Mouse (Mus musculus): ENCODE data around the gene Gorab. TPM values are rescaled to one million over a fixed set of nuclear protein-coding genes. Genes with fewer than 3 reads are reported as not detected.

The Gorab gene
- total RNA-seq (2023): 13.9 TPM

DNA sequence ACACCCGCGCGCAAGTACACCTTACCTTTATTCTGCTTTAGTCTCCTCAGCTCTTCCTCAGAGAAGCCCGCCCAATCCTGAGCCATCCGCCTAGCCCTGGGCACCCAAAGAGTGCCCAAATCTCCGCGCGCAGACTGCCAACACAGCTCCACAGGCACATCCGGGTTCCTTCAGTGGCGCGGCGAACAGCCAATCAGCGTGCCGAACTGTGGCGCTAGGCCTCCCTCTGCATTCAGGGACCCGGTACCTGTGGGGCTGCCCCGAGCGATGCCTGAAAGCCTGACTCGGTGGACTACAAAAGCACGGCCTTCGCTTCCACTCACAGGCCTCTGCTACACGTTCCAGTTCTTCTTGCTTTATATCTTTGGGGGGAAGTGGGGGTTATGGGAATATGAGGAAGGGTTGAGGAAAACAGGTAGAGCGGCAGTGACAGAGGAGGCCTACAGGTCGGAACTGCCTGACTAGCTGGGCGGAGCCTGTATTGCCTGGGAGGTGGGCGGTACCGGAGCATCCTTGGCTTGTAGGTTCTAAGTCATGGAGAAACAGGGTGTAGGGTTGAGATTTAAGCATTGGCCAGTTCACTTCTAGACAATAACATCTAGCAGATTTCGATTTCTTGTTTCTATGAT is at the start of gene Gorab:
TSS of gene Gorab (minus strand) at position 172 of the 629 bp plus-strand sequence.

Other genes starting within 250 kb of the Gorab start
- gene Prrx1, start 90.0 kb downstream of the Gorab start, total RNA-seq (2023): not detected

All from CD8-positive naive resting alpha-beta T cell, adult 57 days (primary cell).